Mouse (Mus musculus) thymus, postnatal 25 days (tissue): ENCODE measurements around the gene 2410002F23Rik.
"Not testable (repeated sequence)": the region's sequence is repeated elsewhere in the genome, so short reads cannot be mapped to it uniquely, and the experiment has no call there.

Experiments used
- DNase-seq: peaks from one replicate; pipeline ENCODE4 v3.0.0; 2022

2410002F23Rik gene

DNA sequence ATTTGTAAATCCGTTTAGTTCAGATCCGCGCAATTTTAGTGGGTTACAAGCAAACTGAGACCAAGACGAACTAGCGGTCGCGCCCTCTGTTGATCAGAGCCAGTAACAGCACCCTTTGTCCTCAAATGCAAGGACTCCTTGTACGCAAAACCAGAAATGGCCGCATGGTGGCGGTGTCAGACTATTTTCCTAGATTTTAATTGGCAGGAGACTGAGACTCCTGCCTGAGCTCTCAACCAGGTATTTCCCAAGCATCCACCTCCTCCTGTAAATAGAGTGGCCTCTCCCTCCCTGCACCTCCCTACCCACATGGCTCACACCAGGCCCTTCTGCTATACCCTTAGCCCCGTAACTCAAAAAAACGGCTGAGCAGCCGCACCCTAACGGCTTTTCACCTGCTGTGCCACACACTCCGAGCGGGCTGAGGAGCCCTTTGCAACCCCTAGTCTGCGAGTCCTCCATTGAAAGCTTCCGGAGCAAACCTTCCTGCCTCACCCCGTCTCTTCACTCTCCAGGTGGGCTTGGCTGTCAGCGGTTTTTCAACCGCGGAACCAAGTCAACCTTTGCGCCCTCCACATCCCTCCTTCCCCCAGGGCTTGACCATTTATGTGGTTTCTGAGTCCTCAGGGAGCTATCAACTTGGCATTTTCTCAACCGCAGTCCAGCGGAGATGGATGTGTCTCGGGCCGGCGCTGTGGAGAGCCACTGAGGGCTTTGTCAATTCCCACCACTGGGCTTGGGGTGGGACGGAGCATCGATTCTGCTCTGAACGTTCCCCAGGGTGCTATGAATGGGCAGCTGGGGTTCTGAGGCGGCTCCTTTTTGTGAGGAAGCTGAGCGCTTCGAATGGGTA is 16.5 kb downstream of the 2410002F23Rik start:
- peak; percentile 96 for DNase-seq

DNA sequence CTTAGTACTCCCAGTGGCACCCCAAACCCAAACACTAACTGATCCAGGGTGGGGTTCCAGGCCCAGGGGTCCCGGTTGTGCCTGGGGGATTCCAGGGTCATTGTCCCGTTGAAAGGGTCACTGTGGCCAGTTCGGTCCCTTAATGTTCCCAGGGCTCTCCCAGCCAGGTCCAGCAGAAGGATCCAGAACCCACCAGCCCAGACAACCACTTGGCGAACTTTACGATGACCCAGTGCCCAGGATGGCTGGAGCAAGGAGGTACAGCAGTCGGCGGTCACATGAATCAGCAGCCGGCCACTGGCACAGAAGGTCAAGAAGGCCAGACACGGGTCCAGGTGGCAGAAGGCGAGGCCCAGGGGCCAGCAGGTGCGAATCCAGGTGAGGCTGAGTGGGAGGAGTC is 21.6 kb downstream of the 2410002F23Rik start:
- DNase-seq, result no peak

DNA sequence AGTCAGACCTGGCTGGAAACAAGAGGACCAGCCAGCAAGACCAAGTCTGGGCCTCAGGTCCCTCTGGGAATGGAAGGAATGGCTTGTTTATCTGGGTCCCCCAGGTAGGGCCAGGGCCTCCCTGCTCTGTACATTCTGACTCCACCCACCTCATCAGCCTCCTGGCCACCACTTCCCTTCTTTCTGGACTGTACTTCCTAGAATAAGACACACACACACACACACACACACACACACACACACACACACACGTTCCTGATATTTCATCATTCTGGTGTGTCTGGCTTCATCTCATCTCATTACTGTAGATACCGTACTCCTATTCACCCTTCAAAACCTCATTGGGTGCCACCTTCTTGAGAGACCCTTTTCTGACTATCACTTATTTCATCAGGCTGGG is 22.9 kb downstream of the 2410002F23Rik start:
- no peak for DNase-seq

DNA sequence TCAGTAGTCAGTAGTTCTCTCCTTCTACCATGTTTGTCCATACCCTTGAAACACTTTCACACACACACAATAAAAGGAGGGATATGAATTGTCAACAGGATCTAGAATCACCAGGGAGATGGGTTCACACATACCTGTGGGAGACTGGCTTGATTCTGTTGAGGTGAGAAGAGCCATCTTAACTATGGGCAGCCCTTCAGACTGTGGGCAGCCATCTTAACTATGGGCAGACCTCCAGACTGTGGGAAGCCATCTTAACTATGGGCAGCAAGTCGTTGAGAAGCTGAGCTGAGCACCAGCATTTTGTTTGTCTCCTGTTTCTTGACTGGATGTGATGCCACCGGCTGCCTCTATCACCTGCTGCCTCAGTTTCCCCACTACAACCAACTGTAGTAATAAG is 24.8 kb downstream of the 2410002F23Rik start:
- DNase-seq, result no peak

DNA sequence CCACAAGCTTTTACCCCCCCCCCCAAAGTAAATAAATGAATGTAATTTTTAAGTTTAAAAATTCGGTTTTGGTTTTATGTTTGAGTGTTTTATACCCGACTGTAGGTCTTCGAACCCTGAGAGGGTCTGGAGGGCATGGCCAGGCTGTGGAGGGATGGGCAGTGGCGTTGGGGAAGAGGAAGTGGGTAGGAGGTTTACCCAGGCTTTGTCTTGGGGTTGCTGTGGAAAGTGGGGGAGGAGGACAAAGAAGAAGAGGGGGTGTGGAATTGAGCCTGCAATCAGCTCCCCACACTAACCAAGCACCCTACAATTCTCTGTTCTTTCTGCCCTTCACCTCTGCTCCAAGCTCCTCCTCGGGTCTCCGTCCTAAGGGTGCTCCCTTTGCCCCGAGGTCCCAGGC is 26.0 kb downstream of the 2410002F23Rik start:
- no peak for DNase-seq

DNA sequence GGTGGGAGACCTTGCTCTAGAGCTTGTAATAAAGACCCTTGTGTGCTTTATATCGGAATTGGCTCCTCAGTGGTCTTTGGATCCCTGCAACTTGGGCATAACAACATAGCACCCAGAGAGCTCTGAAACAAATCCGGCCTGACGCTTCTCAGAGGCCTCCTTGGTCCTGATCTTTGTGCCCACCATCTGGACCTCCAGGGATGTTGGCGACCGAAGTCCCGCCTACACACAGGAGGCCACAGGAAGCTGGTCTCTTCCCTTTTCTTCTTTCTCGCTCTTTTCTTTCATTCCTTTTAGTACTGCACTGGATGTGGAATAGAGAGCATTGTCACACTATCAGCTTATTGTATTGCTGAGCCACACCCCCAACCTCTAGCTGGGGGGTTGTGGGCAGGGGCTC is 26.9 kb downstream of the 2410002F23Rik start:
- no peak for DNase-seq

DNA sequence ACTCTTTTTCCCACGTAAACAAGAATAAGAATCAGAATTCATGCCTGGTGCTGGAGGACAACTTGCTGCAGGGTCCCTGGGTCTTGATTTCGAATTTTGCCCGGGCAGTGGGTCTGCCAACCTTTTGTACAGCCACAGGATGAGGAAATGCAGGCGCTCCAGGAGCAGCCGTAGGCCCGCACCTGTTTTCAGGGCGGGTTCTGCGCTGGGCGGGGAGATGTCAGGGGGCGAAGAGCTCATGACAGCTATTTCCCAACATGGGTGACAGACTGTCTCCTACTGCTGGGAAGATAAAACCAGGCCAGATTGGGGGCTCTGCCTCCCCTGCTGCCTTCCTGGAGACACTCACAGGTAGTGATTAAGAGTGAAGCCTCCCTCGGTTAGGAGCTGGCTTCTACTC is 27.6 kb downstream of the 2410002F23Rik start:
- DNase-seq, result no peak

DNA sequence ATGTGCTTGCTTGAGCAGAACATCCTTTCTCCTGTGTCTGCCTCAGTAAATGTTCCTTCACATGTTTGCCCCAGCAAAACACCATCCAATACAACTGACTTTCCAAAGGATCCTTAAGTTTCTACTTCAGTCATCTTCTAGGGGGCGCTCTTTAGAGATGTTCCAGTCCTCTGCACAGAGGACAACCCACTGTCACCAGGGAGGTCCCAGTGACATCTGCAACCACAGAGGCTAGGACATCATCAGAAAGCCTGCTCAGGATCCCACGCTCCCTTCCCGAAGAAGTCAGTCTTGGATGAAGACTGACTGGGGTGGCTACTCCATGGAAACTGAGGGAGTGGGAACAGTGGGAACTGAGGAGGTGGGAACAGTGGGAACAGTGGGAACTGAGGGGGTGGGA is 29.0 kb downstream of the 2410002F23Rik start:
- no peak for DNase-seq

DNA sequence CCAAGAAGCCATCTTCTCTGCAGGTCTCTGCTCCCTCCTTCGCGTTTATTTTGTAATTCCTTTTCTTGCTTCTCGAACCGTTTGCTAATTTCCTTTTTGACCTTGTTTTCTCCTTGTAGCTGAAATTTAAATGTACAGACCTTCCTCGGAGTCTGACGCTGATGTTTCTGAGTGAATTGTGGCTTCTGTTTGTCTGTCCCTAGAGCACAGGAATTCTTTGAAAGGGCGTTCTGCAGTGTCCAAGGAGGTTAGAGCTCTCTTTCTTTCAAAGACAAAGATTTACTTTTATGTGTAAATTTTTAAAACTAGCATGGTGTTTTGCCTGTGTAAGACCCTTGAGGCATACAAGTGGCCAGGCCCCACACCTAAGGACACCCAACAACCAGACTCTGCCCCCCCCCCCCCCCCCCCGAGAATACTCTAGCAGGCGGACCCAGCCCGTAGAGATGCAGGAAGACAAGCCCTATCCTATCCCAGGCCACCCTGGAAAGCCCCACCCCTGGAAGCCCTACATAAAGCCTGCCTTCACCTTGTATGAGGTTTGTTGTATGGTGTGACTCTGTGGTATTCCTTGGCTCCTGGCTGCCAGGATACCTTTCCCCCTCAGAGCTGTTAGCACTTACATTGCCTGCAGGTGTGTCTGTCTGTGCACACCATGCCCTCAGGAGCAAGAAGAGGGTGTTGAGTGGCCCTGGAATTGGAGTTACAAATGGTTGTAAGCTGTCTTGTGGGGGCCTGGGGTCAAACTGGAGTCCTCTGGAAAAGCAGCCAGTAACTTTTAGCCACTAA is 30.1 kb downstream of the 2410002F23Rik start:
- DNase-seq, result no peak

DNA sequence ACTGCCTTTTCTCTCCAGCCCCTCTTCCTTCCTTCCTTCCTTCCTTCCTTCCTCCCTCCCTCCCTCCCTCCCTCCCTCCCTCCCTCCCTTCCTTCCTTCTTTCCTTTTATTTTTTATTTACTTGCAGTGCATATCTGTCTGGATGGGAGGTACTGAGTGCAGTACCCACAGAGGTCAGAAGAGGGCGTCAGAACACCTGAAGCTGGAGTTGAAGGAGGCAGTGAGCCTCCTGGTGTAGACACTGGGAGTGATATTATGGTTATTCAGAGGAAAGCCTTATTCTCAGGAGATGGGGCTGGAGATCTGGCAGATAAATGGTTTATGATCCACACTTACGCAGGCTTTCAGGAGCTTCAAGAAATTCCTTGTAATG is 30.7 kb downstream of the 2410002F23Rik start:
- DNase-seq, result peak; percentile 25

DNA sequence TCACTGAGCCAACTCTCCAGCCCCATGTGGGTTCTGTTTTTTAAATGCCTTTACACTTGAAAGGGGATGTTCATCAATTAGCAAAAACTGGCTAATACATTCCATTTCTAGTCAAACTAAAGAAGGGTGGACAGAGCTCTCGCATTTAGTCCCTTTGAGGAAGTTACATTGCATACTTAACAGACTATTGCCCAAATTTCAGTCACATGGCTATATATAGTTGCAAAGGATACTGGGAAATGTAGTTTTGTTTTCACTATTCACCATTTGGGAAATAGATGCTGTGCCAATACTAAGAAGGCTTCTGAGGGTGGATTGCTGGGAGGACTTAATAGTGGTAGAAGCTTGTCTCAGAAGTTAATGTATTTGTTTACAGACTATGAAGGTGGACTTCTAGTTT is 34.4 kb downstream of the 2410002F23Rik start:
- no peak for DNase-seq

DNA sequence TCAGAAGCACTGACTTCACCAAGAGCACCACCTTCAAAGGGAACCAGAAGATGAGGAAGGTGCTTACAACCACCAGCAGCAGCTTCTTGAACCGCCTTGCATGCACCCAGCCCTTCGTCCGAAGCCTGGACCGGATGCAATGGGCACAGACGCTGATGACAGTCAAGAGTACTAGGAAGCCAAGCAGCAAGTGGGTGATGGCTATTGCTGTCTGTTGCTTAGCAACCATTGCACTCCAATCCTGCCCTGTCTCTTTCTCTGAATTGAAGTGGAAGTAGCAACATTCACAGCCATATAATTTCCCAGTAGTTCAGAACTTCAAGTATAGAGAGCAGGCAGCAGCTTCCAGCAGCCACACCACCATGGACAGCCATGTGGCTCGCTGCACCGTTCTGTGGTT is 35.1 kb downstream of the 2410002F23Rik start:
- DNase-seq, result no peak

DNA sequence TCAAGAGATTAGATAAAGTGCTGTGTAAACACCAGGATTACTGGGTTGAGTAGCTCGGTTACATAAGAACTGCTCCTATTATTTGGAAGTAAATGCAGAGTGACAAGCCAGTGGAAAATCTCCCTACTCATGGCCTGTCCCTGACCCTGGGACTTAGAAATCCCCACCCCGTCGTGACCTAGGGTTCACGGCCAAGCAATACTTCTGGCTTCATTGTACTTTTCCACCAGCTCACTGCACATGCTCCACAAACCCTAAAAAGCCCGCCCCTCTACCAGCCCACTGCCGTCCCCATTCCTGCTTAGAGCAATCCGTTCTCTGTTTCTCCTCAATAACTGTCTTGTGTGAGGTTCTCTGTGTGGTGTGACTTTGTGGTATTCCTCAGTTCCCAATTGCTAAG is 41.2 kb downstream of the 2410002F23Rik start:
- DNase-seq, result no peak

DNA sequence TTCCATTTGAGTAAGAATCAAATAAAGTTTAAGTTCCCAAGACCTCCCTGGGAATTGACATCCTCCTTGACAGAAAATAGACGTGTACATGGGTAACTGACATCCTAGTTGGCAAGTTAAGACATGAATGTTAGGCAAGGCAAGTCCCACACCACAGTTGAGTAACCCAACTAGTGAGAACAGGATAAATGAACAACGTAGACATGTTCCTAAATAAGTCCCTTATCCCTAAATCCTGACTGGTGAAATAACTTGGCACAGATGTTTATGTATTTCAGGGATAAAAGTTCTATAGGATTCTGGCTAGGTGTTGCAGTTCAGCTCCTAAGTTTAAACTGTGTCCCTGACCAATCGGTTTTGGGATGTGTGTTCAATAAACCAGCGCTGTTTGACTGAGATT is 44.5 kb downstream of the 2410002F23Rik start:
- DNase-seq, result no peak

DNA sequence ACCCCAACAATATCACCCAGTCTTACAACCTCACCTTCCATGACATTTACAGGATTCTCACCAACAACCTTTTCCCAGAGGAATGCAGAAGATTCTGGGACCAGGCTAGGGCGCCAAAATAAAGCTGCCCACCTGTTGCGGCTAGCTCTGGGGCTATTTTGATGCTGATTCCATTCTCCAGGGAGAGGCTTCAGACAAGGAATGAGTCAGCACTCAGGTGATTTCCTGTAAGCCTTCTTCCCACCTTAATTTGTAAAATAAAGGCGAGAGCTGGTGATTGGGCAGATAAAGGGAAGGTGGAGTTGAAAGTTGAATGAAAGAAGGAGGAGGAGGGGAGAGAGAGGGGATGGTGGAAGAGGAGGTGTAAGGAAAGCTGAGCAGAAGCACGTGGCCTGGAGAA is 44.9 kb downstream of the 2410002F23Rik start:
- no peak for DNase-seq

DNA sequence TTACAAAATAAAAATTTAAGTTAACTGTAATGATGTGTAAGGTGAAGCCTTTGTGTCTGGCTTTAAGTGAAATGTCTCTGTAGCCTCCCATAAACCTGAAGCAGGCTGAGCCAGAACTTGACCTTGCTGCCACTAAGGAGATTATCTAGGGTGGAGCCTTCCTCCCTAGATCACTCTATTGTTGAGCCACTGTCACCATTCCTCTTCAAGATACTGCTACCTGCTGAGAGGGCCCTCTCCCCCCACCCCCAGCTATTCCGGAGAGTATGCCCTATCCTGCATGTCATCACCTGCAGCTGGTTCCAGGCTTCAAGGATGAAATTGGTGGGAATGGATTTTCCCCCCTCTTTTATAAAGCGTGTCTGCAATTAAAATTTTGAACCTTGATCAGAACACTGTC is 51.0 kb downstream of the 2410002F23Rik start:
- not testable (repeated sequence) for DNase-seq
